Mouse (Mus musculus) kidney, adult 2 months (tissue): ENCODE results near the gene Trip13. TPM values are rescaled to one million over a fixed set of nuclear protein-coding genes. Genes with fewer than 3 reads are reported as not detected.

Experiments
- DNase-seq: peaks from one replicate; pipeline ENCODE4 v3.0.0; 2021
- H3K27ac ChIP-seq: fragments of 200-500 bp; 2 replicates; pipeline ENCODE4 v1.5.1; 2012; ENCODE audit warnings: low read depth, low read length, control low read depth, inconsistent platforms; ENCODE audit not compliant: insufficient read depth
- H3K27me3 ChIP-seq: fragments of 200-500 bp; replicated peaks from 2 replicates; pipeline ENCODE4 v1.6.1; 2012; ENCODE audit warnings: mild to moderate bottlenecking, moderate library complexity, low read length, inconsistent platforms; ENCODE audit not compliant: control insufficient read depth, insufficient read depth
- H3K36me3 ChIP-seq: fragments of 200-500 bp; 2 replicates; pipeline ENCODE4 v1.6.1; 2012; ENCODE audit warnings: mild to moderate bottlenecking, moderate library complexity, low read length, inconsistent platforms; ENCODE audit not compliant: control insufficient read depth, insufficient read depth
- H3K4me1 ChIP-seq: fragments of 200-500 bp; 2 replicates; pipeline ENCODE4 v1.6.1; 2011; ENCODE audit warnings: low read length; ENCODE audit not compliant: control insufficient read depth, insufficient read depth
- H3K4me3 ChIP-seq: fragments of 200-500 bp; 2 replicates; pipeline ENCODE4 v1.5.1; 2011; ENCODE audit warnings: mild to moderate bottlenecking, low read depth, low read length, control low read depth; ENCODE audit not compliant: insufficient read depth
- CTCF ChIP-seq: fragments of 200-500 bp; conservative IDR thresholded peaks from 2 replicates; pipeline ENCODE4 v1.5.1; 2011; ENCODE audit warnings: low read depth, mild to moderate bottlenecking, control low read depth, low read length, moderate library complexity, mixed read lengths; ENCODE audit not compliant: insufficient read depth, insufficient read length
- POLR2A ChIP-seq: fragments of 200-500 bp; IDR thresholded peaks from one replicate; pipeline ENCODE4 v1.6.1; 2011; ENCODE audit warnings: low read depth, low read length, control low read depth
- WGBS: fragments of 180-500 bp; shearing (Covaris S2); methylation state at CpG from one replicate; pipeline ENCODE4 v1.1.7; 2018; 5-methylcytosine and 5-hydroxymethylcytosine counted together
- polyA plus RNA-seq: library from polyadenylated mRNA; depleted of rRNA; stranded (reverse); fragments of >200 nt; gene quantifications from 2 replicates; pipeline ENCODE4 v1.2.3, GENCODE M21; 2012; rRNA removed

The Trip13 gene
- polyA plus RNA-seq, 1 experiment = 0.25 TPM

DNA sequence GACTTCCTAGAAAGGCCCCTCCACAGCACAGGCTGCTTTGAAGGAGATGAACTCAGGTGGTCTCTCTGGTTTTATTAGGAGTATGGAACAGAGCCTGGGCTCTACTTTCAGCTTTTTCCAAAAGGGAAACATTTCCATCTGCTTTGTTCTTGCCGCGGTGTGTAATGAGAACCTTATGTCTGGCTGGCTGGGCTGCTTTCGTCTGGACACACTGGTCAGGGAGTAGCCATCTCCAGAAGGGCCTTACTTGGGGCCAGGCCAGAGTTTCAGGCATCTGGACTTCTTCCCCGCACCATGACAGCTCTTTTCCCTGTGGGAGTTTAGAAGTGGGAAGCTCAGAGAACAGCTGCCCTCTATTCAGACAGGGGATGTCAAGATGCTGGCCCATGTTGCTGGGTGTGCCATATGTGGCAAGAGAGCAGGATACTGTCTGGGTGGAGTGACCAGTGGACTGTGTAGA, 50.1 kb downstream of the Trip13 start:
- 66% methylated on average over 4 of the region's 4 CpGs for WGBS
- peak; percentile 59 for DNase-seq
- TF ChIP-seq POLR2A = no peak
- TF ChIP-seq CTCF = no peak

GRCm38 (mm10) chr13:73886601-73887000, 51.0 kb downstream of the Trip13 start:
- 60% methylated on average over 5 of the region's 5 CpGs for WGBS
- DNase-seq = no peak
- Histone ChIP-seq H3K36me3 (no peaks in the 10 kb centered on the region), H3K27ac (no peak overlapping the region), H3K4me1 (no peaks in the 10 kb centered on the region), H3K27me3 (no peaks in the 10 kb centered on the region), H3K4me3 (no peak overlapping the region)
- TF ChIP-seq POLR2A (no peak), CTCF (no peak)

More for the DNA sequence above, 50.1 kb downstream of the Trip13 start:
- Histone ChIP-seq H3K4me1 (no peaks in the 10 kb centered on the region), H3K27me3 (no peaks in the 10 kb centered on the region), H3K36me3 (no peaks in the 10 kb centered on the region), H3K27ac (no peak overlapping the region), H3K4me3 (no peak overlapping the region)

GRCm38 (mm10) chr13:73886066-73886465, 51.5 kb downstream of the Trip13 start:
- peak; percentile 32 for DNase-seq
- TF ChIP-seq POLR2A (no peak), CTCF (no peak)
- WGBS = 62% methylated on average over 4 of the region's 4 CpGs
- no peaks in the 10 kb centered on the region for H3K27me3 ChIP-seq
- H3K27ac ChIP-seq = no peak overlapping the region
- no peaks in the 10 kb centered on the region for H3K4me1 ChIP-seq
- no peaks in the 10 kb centered on the region for H3K36me3 ChIP-seq
- H3K4me3 ChIP-seq = no peak overlapping the region

DNA sequence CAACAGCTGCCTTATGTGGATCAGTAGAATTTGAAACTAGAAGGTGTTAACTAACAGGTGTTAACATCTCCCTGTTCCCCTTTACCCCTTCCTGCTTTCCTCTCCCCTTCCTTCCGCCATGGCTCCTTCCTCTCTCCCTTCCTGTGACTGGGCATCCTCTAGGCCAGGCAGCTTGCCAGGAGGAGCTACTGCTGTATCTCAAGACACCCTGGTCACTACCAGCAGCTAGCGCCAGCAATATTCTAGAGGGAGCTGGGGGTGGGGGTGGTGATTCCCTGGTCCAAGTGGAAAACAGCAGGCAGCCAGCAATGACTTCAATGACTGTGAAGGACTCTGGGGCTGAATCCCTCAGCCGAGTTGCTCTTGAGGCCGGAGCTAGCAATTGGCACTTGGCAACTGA, 51.9 kb downstream of the Trip13 start:
- DNase-seq = peak; percentile 15
- no peaks in the 10 kb centered on the region for H3K27me3 ChIP-seq
- H3K4me1 ChIP-seq = no peaks in the 10 kb centered on the region
- H3K4me3 ChIP-seq = no peak overlapping the region
- no peaks in the 10 kb centered on the region for H3K36me3 ChIP-seq
- no peak for TF ChIP-seq POLR2A
- no peak for TF ChIP-seq CTCF
- H3K27ac ChIP-seq = no peak overlapping the region
- 78% methylated on average over 4 of the region's 4 CpGs for WGBS

- no peak overlapping the region for H3K4me3 ChIP-seq
- no peak for DNase-seq
- H3K27ac ChIP-seq = no peak overlapping the region
- no peaks in the 10 kb centered on the region for H3K27me3 ChIP-seq
- WGBS = 68% methylated on average over 8 of the region's 8 CpGs
- H3K4me1 ChIP-seq = no peaks in the 10 kb centered on the region
- TF ChIP-seq POLR2A (no peak), CTCF (no peak)
- no peaks in the 10 kb centered on the region for H3K36me3 ChIP-seq
Measured at GRCm38 (mm10) chr13:73881347-73881746, 56.2 kb downstream of the Trip13 start.

- H3K27ac ChIP-seq = no peak overlapping the region
- H3K4me1 ChIP-seq = no peaks in the 10 kb centered on the region
- DNase-seq = peak; percentile 27
- WGBS = 78% methylated on average over 5 of the region's 5 CpGs
- TF ChIP-seq CTCF (0 out of 2 replicates have a peak, but pooled peaks have one; percentile 22), POLR2A (no peak)
- H3K4me3 ChIP-seq = no peak overlapping the region
- no peaks in the 10 kb centered on the region for H3K36me3 ChIP-seq
- no peaks in the 10 kb centered on the region for H3K27me3 ChIP-seq
Measured at GRCm38 (mm10) chr13:73879824-73880223, 57.8 kb downstream of the Trip13 start.

- no peaks in the 10 kb centered on the region for H3K36me3 ChIP-seq
- no peaks in the 10 kb centered on the region for H3K4me1 ChIP-seq
- no peaks in the 10 kb centered on the region for H3K27me3 ChIP-seq
- no peak overlapping the region for H3K4me3 ChIP-seq
- TF ChIP-seq CTCF = no peak
- no peak for DNase-seq
- WGBS = 80% methylated on average over 2 of the region's 2 CpGs
- no peak overlapping the region for H3K27ac ChIP-seq
Measured at GRCm38 (mm10) chr13:73872159-73872558, 65.4 kb downstream of the Trip13 start.

Other genes with a start within 250 kb of the Trip13 start
- 884 and 1,011 TPM in 2 replicates for gene Slc6a19, start 232.9 kb downstream of the Trip13 start, polyA plus RNA-seq
- 104 and 109 TPM in 2 replicates for gene Slc12a7, start 204.7 kb downstream of the Trip13 start, polyA plus RNA-seq
- gene Nkd2, start 90.2 kb downstream of the Trip13 start, polyA plus RNA-seq = 1.2 and 1.3 TPM in 2 replicates
- 18.0 and 20.2 TPM in 2 replicates for gene Brd9, start within 50 bp of the Trip13 start, polyA plus RNA-seq
- not detected in 2 replicates for gene Zdhhc11, start 26.1 kb upstream of the Trip13 start, polyA plus RNA-seq
- 4.3 and 4.5 TPM in 2 replicates for gene Tppp, start 71.6 kb upstream of the Trip13 start, polyA plus RNA-seq
- 1.8 and 2.2 TPM in 2 replicates for gene Cep72, start 124.5 kb upstream of the Trip13 start, polyA plus RNA-seq
- 76.3 and 90.9 TPM in 2 replicates for gene Slc9a3, start 183.7 kb upstream of the Trip13 start, polyA plus RNA-seq